22 mouse cellular contexts compared by ENCODE assay signal in genomic region chr13:41375696-41376095, GRCm38 (mm10).
"Had no signal": no experiment of that assay in that cellular context is flagged by ENCODE, and none has a peak within 500 bp of the region (broad histone marks: within the 10 kb centered on the region; RNA-seq: fewer than 3 reads in every experiment).

No protein-coding gene starts in this region.

- H3K4me3 ChIP-seq: gastrocnemius, adult 2 months; heart, embryonic 10.5 days; heart, embryonic 12.5 days; hindbrain, embryonic 12.5 days; kidney, embryonic 15.5 days; limb, embryonic 13.5 days; limb, embryonic 15.5 days had no signal

- H3K4me2 ChIP-seq: heart, embryonic 12.5 days; hindbrain, embryonic 12.5 days; hindbrain, embryonic 14.5 days; kidney, embryonic 15.5 days; limb, embryonic 13.5 days; limb, embryonic 15.5 days had no signal

- H3K9me3 ChIP-seq: heart, embryonic 10.5 days; heart, embryonic 12.5 days; hindbrain, embryonic 12.5 days; kidney, embryonic 15.5 days; limb, embryonic 13.5 days; limb, embryonic 15.5 days had no signal

- DNase-seq: gastrocnemius, adult 2 months; gastrocnemius, postnatal 10 days; gastrocnemius, postnatal 25 days; heart, adult 18-20 months; heart, postnatal 10 days; kidney, adult 11 months; kidney, adult 9 months; kidney, postnatal 14 days; kidney, postnatal 36 days; layer of hippocampus, adult 9-11 months; layer of hippocampus, postnatal 36 days; left cerebral cortex, postnatal 4 days had no signal

- H3K27me3 ChIP-seq: heart, embryonic 12.5 days; hindbrain, embryonic 12.5 days; kidney, embryonic 15.5 days; limb, embryonic 15.5 days had no signal

- ATAC-seq: hindbrain, postnatal 0 days; intestine, embryonic 16.5 days had no signal

- H3K36me3 ChIP-seq: heart, embryonic 10.5 days; heart, embryonic 12.5 days; hindbrain, embryonic 12.5 days; kidney, embryonic 15.5 days; limb, embryonic 13.5 days; limb, embryonic 15.5 days had no signal

- H3K9ac ChIP-seq: heart, embryonic 12.5 days; hindbrain, embryonic 12.5 days; hindbrain, embryonic 14.5 days; kidney, embryonic 15.5 days; limb, embryonic 13.5 days; limb, embryonic 15.5 days had no signal

- H3K4me1 ChIP-seq: hindbrain, embryonic 12.5 days had no signal

- H3K27ac ChIP-seq: gastrocnemius, adult 2 months; heart, embryonic 10.5 days; hindbrain, embryonic 12.5 days; hindbrain, embryonic 14.5 days; hindbrain, postnatal 0 days; kidney, embryonic 15.5 days; kidney, postnatal 0 days; limb, embryonic 13.5 days; limb, embryonic 15.5 days had no signal
